Mouse (Mus musculus): ENCODE measurements around the gene Tollip. TPM values are rescaled to one million over a fixed set of nuclear protein-coding genes. Genes with fewer than 3 reads are reported as not detected.

The Tollip gene
- total RNA-seq (2023): 10 to 100 TPM; 53.8 to 56.1 TPM

DNA sequence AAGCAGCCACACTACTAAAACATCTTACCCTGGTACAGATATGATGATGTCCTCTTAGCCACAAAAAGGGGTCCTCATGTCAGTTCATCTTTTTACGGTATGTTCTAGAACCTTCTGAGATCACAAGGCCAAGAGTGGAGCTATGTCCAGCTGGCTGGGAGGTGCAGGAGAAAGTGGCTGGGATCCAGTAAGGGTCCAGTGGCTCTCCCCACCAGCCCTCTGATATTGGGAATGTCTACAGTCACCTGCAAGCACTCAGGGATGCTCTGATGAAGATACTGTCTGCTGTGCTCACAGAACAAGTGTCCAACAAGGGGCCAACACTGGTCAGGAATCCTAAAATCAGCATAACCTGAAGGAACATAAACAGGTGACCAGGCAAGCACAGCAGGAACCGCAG, at the start of gene Tollip:
Tollip (minus strand) TSS at position 101 of the 400 bp plus-strand sequence.

DNA sequence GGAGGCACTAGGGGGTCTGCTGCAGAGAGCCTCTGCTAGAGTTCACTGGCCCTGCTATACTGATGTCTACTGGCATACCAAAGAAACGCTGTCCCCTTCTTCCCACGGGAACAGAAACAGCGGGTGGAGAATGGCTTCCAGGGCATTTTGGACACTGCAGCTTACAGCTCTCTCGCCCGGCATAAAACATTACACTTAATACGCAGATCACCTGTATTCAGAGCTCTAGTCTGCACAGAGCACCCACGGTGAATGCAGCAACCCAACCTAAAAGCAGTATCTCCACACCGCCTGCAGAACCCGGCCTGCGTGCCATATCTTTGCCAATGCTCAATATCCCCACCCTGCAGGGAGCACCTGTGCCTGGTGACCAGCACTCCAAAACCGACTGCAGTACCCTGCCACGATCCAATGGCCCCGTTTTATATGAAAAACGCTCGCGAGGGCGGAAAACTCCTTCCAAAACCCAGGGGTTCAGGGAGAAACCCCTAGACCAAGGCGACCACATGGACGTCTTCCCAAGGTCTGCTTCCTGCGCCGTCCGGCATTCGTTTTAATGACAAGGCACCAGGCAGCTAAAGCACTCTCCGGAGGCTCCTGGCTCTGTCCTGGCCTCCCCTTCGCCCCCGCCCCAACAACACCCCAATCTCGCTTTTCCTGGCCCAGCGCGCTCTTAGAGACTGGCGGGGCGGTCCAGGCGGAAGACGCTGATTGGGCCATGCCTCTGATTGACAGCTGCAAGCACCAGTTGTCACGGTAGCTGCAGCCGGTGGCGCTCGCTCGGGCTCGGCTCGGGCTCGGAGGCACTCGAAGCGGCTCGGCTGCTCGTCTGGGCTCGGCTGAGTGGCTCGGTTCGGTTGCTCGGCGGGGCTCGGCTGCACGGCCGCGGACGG, 30.8 kb upstream of the Tollip start, which contains the start of gene Brsk2:
Brsk2 (plus strand) TSS at position 846 of the 893 bp plus-strand sequence.

DNA sequence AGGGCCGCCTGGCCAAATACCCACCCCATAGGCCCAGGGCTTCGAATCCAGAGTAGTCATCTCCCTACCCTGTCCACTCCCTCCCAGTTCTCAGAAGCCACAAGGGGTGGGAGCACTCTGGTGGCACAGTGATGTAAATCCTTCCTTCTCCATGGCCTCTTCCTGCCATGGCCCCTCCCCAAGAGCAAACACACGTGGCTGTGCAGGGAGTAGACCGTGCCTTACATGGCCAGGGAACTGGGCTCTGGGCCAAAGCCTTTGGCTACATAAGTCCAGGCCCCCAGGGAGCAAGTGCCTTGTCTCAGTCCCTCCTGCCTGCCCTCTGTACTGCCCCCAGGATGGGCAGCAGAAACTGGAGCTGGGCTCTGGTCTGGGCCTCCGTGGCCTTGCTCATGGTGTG, 79.5 kb downstream of the Tollip start, which contains the start of gene Muc5b:
Muc5b (plus strand) TSS at position 292 of the 400 bp plus-strand sequence.

Other genes starting within 250 kb of the Tollip start
- under 1 TPM; 0.13 to 0.46 TPM for gene Muc2, start 228.2 kb downstream of the Tollip start, total RNA-seq (2023)
- not detected for gene Muc5ac, start 129.5 kb downstream of the Tollip start, total RNA-seq (2023)
- gene Muc5b, start 79.4 kb downstream of the Tollip start, total RNA-seq (2023): under 1 TPM in 1 of 2 experiments, not detected in 1; 0.02 TPM
- gene Brsk2, start 31.2 kb upstream of the Tollip start, total RNA-seq (2023): not detected
- gene Mob2, start 142.6 kb upstream of the Tollip start, total RNA-seq (2023): 10 to 100 TPM; 30.0 to 32.4 TPM
- gene Dusp8, start 177.3 kb upstream of the Tollip start, total RNA-seq (2023): 1 to 10 TPM in 1 of 2 experiments, under 1 TPM in 1; 0.82 to 1.6 TPM
- gene Gm45618, start 202.2 kb upstream of the Tollip start, total RNA-seq (2023): not detected
- not detected for gene Gm39115, start 217.5 kb upstream of the Tollip start, total RNA-seq (2023)
- not detected for gene Gm45337, start 226.1 kb upstream of the Tollip start, total RNA-seq (2023)
- not detected for gene Gm29735, start 238.6 kb upstream of the Tollip start, total RNA-seq (2023)
- gene Gm4553, start 247.2 kb upstream of the Tollip start, total RNA-seq (2023): not detected

Data from neutrophil, adult 83 days (primary cell).